Mouse (Mus musculus): ENCODE measurements around the gene Ptpn3. TPM values are rescaled to one million over a fixed set of nuclear protein-coding genes. Genes with fewer than 3 reads are reported as not detected.

The Ptpn3 gene
- total and polyA plus RNA-seq, 3 experiments, result 4.7 to 8.4 TPM; not detected in 1

DNA sequence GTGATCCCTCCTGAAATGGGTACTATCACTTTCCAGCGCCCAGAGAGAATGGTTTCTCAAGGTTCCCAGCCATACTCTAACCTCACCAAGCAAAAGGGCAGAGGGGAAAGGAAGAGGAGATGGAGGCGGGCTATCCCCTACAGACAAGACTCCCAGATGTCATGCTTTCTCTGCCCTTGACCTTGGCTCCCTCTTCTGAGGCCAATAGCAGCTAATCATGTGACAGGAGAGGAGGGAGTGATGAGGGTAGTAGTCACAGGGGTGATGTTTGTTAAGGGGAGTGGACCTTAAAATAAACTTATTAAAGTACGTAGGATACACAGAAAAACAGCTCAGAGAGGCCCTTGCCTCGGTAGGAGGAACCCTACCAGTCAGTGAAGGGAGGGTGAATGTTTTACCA lies 6.1 kb upstream of the Ptpn3 start:
- Histone ChIP-seq H3K4me1 (ENCODE audit: control insufficient read depth in 1 of 2, insufficient read depth in 2 of 2, low read length in 2 of 2) (peaks cover 8 to 25% of the 10 kb centered on the region in 2 experiments), H3K4me3 (ENCODE audit: control insufficient read depth in 1 of 2, insufficient read depth in 1 of 2, low read depth in 2 of 2, low read length in 2 of 2) (no peak overlapping the region), H3K9me3 (replicated peaks; ENCODE audit: insufficient read depth, low read length) (no peaks in the 10 kb centered on the region), H3K27ac (ENCODE audit: control insufficient read depth, low read depth, low read length) (no peak overlapping the region), H3K79me2 (ENCODE audit: control insufficient read depth, insufficient read depth, low read length, poor library complexity) (no peaks in the 10 kb centered on the region), H3K27me3 (ENCODE audit: control insufficient read depth in 1 of 2, insufficient read depth in 2 of 2, low read length in 2 of 2) (no peaks in the 10 kb centered on the region), H3K36me3 (ENCODE audit: control insufficient read depth in 1 of 2, insufficient read depth in 2 of 2, low read length in 2 of 2) (peaks cover 0 to 22% of the 10 kb centered on the region in 2 experiments; a peak in 2 of 4 replicates), H3K9ac (ENCODE audit: control insufficient read depth, low read depth, low read length, poor library complexity, severe bottlenecking) (no peak overlapping the region)
- TF ChIP-seq RAD21 (IDR thresholded peaks at IDR 0.05; ENCODE audit: low read depth, low read length) (no peak), USF2 (IDR thresholded peaks at IDR 0.05; ENCODE audit: borderline replicate concordance in 1 of 2, insufficient read depth in 1 of 2, low read depth in 1 of 2, low read length in 2 of 2) (no peak), TAL1 (IDR thresholded peaks at IDR 0.05; ENCODE audit: low read length) (no peak), MXI1 (IDR thresholded peaks at IDR 0.05; ENCODE audit: low read depth, low read length) (no peak), MAZ (IDR thresholded peaks at IDR 0.05; ENCODE audit: low read depth, low read length) (no peak), POLR2AphosphoS5 (IDR thresholded peaks at IDR 0.05; ENCODE audit: borderline replicate concordance, low read depth, low read length) (no peak), SMC3 (IDR thresholded peaks at IDR 0.05; ENCODE audit: low read depth, low read length) (no peak), ETS1 (IDR thresholded peaks at IDR 0.05; ENCODE audit: low read depth, low read length) (no peak), NELFE (IDR thresholded peaks at IDR 0.05; ENCODE audit: low read depth, low read length) (no peak), CTCF (IDR thresholded peaks at IDR 0.05 in 2 of 3, conservative IDR thresholded peaks at IDR 0.05 in 1 of 3; ENCODE audit: control insufficient read depth in 1 of 3, insufficient read depth in 1 of 3, low read depth in 2 of 3, low read length in 3 of 3, poor library complexity in 1 of 3, severe bottlenecking in 1 of 3) (no peak), TCF12 (IDR thresholded peaks at IDR 0.05; ENCODE audit: low read depth, low read length) (no peak), USF1 (IDR thresholded peaks at IDR 0.05; ENCODE audit: low read depth, low read length) (no peak), KAT2A (conservative IDR thresholded peaks at IDR 0.05; ENCODE audit: low read depth, low read length) (no peak), UBTF (IDR thresholded peaks at IDR 0.05; ENCODE audit: borderline replicate concordance, insufficient read depth, low read depth, low read length) (no peak), MEF2A (IDR thresholded peaks at IDR 0.05; ENCODE audit: extremely low read depth, insufficient replicate concordance, low read depth, low read length, poor library complexity, severe bottlenecking) (no peak), ELF1 (IDR thresholded peaks at IDR 0.05; ENCODE audit: low read depth, low read length) (no peak)
- no peak for DNase-seq (ENCODE audit: low read depth, low spot score)

DNA sequence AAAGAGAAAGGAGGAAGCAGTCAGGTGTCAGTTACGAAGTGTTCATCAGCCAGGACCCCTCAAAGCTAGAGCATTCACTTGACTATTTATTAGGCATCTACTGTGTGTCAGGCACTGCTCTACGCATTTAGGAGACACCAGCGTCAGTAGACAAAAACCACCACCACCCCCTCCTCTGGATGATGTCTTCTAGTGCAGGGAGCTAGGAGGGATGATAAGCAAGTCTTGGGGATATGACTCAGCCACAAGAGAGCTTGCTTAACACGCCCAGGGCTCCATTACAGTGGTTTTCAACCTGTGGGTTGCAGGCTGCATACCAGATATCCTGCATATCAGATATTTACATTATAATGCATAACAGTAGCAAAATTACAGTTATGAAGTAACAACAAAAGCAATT lies 4.6 kb upstream of the Ptpn3 start:
- Histone ChIP-seq H3K9me3 (replicated peaks; ENCODE audit: insufficient read depth, low read length) (no peaks in the 10 kb centered on the region), H3K9ac (ENCODE audit: control insufficient read depth, low read depth, low read length, poor library complexity, severe bottlenecking) (peak overlapping the region; percentile 42), H3K27ac (ENCODE audit: control insufficient read depth, low read depth, low read length) (peak overlapping the region; percentile 85), H3K4me1 (ENCODE audit: control insufficient read depth in 1 of 2, insufficient read depth in 2 of 2, low read length in 2 of 2) (peaks cover 7 to 21% of the 10 kb centered on the region in 2 experiments), H3K27me3 (ENCODE audit: control insufficient read depth in 1 of 2, insufficient read depth in 2 of 2, low read length in 2 of 2) (no peaks in the 10 kb centered on the region), H3K79me2 (ENCODE audit: control insufficient read depth, insufficient read depth, low read length, poor library complexity) (no peaks in the 10 kb centered on the region), H3K36me3 (ENCODE audit: control insufficient read depth in 1 of 2, insufficient read depth in 2 of 2, low read length in 2 of 2) (peaks cover 0 to 16% of the 10 kb centered on the region in 2 experiments; a peak in 2 of 4 replicates), H3K4me3 (ENCODE audit: control insufficient read depth in 1 of 2, insufficient read depth in 1 of 2, low read depth in 2 of 2, low read length in 2 of 2) (peak overlapping the region; percentile 13 to 29)
- DNase-seq (ENCODE audit: low read depth, low spot score), result peak; percentile 94
- TF ChIP-seq ZMIZ1 (IDR thresholded peaks at IDR 0.05; ENCODE audit: low read depth, low read length) (no peak), POLR2AphosphoS5 (IDR thresholded peaks at IDR 0.05; ENCODE audit: borderline replicate concordance, low read depth, low read length) (no peak), EP300 (IDR thresholded peaks at IDR 0.05; ENCODE audit: low read depth in 1 of 2, low read length in 2 of 2) (peak; percentile 85 to 86), POLR2A (IDR thresholded peaks at IDR 0.05; ENCODE audit: control insufficient read depth in 1 of 2, insufficient read depth in 1 of 2, low read depth in 1 of 2, low read length in 2 of 2, poor library complexity in 1 of 2) (peak in 1 of 2 experiments; percentile 41; a peak in 1 of 4 replicates), MYB (IDR thresholded peaks at IDR 0.05; ENCODE audit: low read depth, low read length) (peak; percentile 48; the same call in 1 of the 2 replicates), ZNF384 (IDR thresholded peaks at IDR 0.05; ENCODE audit: low read depth, low read length) (no peak), USF1 (IDR thresholded peaks at IDR 0.05; ENCODE audit: low read depth, low read length) (no peak), ZC3H11A (IDR thresholded peaks at IDR 0.05; ENCODE audit: low read depth, low read length) (no peak), MEF2A (IDR thresholded peaks at IDR 0.05; ENCODE audit: extremely low read depth, insufficient replicate concordance, low read depth, low read length, poor library complexity, severe bottlenecking) (no peak), USF2 (IDR thresholded peaks at IDR 0.05; ENCODE audit: borderline replicate concordance in 1 of 2, insufficient read depth in 1 of 2, low read depth in 1 of 2, low read length in 2 of 2) (no peak), ZKSCAN1 (IDR thresholded peaks at IDR 0.05; ENCODE audit: low read depth, low read length) (no peak), ELF1 (IDR thresholded peaks at IDR 0.05; ENCODE audit: low read depth, low read length) (no peak), GABPA (IDR thresholded peaks at IDR 0.05; ENCODE audit: low read depth, low read length) (no peak), ETS1 (IDR thresholded peaks at IDR 0.05; ENCODE audit: low read depth, low read length) (peak; percentile 94; the same call in 1 of the 2 replicates), POLR2AphosphoS2 (IDR thresholded peaks at IDR 0.05; ENCODE audit: low read length) (no peak), NELFE (IDR thresholded peaks at IDR 0.05; ENCODE audit: low read depth, low read length) (peak; percentile 16), MXI1 (IDR thresholded peaks at IDR 0.05; ENCODE audit: low read depth, low read length) (no peak), TAL1 (IDR thresholded peaks at IDR 0.05; ENCODE audit: low read length) (0 out of 2 replicates have a peak, but pooled peaks have one; percentile 18), KAT2A (conservative IDR thresholded peaks at IDR 0.05; ENCODE audit: low read depth, low read length) (no peak), CTCF (IDR thresholded peaks at IDR 0.05 in 2 of 3, conservative IDR thresholded peaks at IDR 0.05 in 1 of 3; ENCODE audit: control insufficient read depth in 1 of 3, insufficient read depth in 1 of 3, low read depth in 2 of 3, low read length in 3 of 3, poor library complexity in 1 of 3, severe bottlenecking in 1 of 3) (no peak), MYC (IDR thresholded peaks at IDR 0.05; ENCODE audit: low read depth, low read length) (peak; percentile 48; the same call in 1 of the 2 replicates), MAZ (IDR thresholded peaks at IDR 0.05; ENCODE audit: low read depth, low read length) (no peak), NRF1 (IDR thresholded peaks at IDR 0.05; ENCODE audit: insufficient read depth, low read depth, low read length, poor library complexity, severe bottlenecking) (no peak)
